Mouse (Mus musculus) neural tube, embryonic 12.5 days (tissue): ENCODE measurements around the gene Supt4a. TPM values are rescaled to one million over a fixed set of nuclear protein-coding genes. Genes with fewer than 3 reads are reported as not detected.

Experiments
- ATAC-seq: fragments of 200-750 bp; cut with Nextera tagmentation; 2 replicates; pipeline ENCODE4 v1.8.0; 2017; ENCODE audit warnings: low read depth, mild to moderate bottlenecking, moderate TSS enrichment, moderate library complexity; ENCODE audit not compliant: low FRiP score
- H3K27ac ChIP-seq: fragments of 300-500 bp; sonication (generic); 2 replicates; pipeline ENCODE4 v1.5.1; 2016
- H3K27me3 ChIP-seq: fragments of 300-500 bp; sonication (generic); replicated peaks from 2 replicates; pipeline ENCODE4 v1.6.1; 2016; ENCODE audit warnings: mild to moderate bottlenecking
- H3K36me3 ChIP-seq: fragments of 300-500 bp; sonication (generic); 2 replicates; pipeline ENCODE4 v1.6.1; 2016; ENCODE audit warnings: mild to moderate bottlenecking
- H3K4me1 ChIP-seq: fragments of 300-500 bp; sonication (generic); 2 replicates; pipeline ENCODE4 v1.6.1; 2016
- H3K4me2 ChIP-seq: fragments of 300-500 bp; sonication (generic); replicated peaks from 2 replicates; pipeline ENCODE4 v1.6.1; 2016; ENCODE audit warnings: mild to moderate bottlenecking
- H3K4me3 ChIP-seq: fragments of 300-500 bp; sonication (generic); 2 replicates; pipeline ENCODE4 v1.5.1; 2016
- H3K9ac ChIP-seq: fragments of 300-500 bp; sonication (generic); 2 replicates; pipeline ENCODE4 v1.6.1; 2016; ENCODE audit warnings: mild to moderate bottlenecking
- H3K9me3 ChIP-seq: fragments of 300-500 bp; sonication (generic); 2 replicates; pipeline ENCODE4 v1.6.1; 2016; ENCODE audit warnings: mild to moderate bottlenecking
- WGBS: fragments of 180-500 bp; shearing (Covaris S2); methylation state at CpG from one replicate; pipeline ENCODE4 v1.1.7; 2016; 5-methylcytosine and 5-hydroxymethylcytosine counted together
- polyA plus RNA-seq: library from polyadenylated mRNA; unstranded; fragments of >200 nt; fragmentation: Nextera tagmentation; extraction: Ambion mirVana; gene quantifications from 2 replicates; pipeline ENCODE4 v1.2.1, GENCODE M21; 2016

The Supt4a gene
- polyA plus RNA-seq: 149 TPM in 2 replicates

GRCm38 (mm10) chr11:87737175-87737740, at the start of gene Supt4a:
Gene Supt4a, plus strand, starts transcription at chr11:87737552.
- peak within 1 kb of the TSS; percentile 79 for H3K4me3 ChIP-seq
- under 1% methylated on average over 57 of the region's 57 CpGs for WGBS
- H3K4me2 ChIP-seq: peak within 1 kb of the TSS; percentile 98
- no peak within 1 kb of the TSS for H3K27ac ChIP-seq
- H3K36me3 ChIP-seq: peaks cover 26% of the 10 kb centered on the region
- peaks cover 17% of the 10 kb centered on the region; the same call in 1 of the 2 replicates for H3K4me1 ChIP-seq
- peak; percentile 96 for ATAC-seq
- no peaks in the 10 kb centered on the region for H3K9me3 ChIP-seq
- peak within 1 kb of the TSS; percentile 83 for H3K9ac ChIP-seq
- 0 out of 2 replicates have a peak, but pooled peaks cover 7% of the 10 kb centered on the region for H3K27me3 ChIP-seq

- 79% methylated on average over 11 of the region's 11 CpGs for WGBS
- ATAC-seq: no peak
- Histone ChIP-seq H3K27ac (no peak overlapping the region), H3K27me3 (no peaks in the 10 kb centered on the region), H3K9me3 (no peaks in the 10 kb centered on the region), H3K4me1 (no peaks in the 10 kb centered on the region), H3K36me3 (no peaks in the 10 kb centered on the region), H3K9ac (no peak overlapping the region), H3K4me2 (no peak overlapping the region), H3K4me3 (no peak overlapping the region)
Measured at GRCm38 (mm10) chr11:87688478-87689203, 48.7 kb upstream of the Supt4a start.

GRCm38 (mm10) chr11:87689402-87689808, 47.9 kb upstream of the Supt4a start:
- WGBS: 15% methylated on average over 7 of the region's 7 CpGs

GRCm38 (mm10) chr11:87690054-87690740, 47.2 kb upstream of the Supt4a start:
- H3K9me3 ChIP-seq: no peaks in the 10 kb centered on the region
- no peak overlapping the region for H3K9ac ChIP-seq
- H3K27ac ChIP-seq: no peak overlapping the region
- 78% methylated on average over 16 of the region's 16 CpGs for WGBS
- H3K4me2 ChIP-seq: no peak overlapping the region
- no peaks in the 10 kb centered on the region for H3K36me3 ChIP-seq
- ATAC-seq: no peak
- H3K4me1 ChIP-seq: no peaks in the 10 kb centered on the region
- no peak overlapping the region for H3K4me3 ChIP-seq
- H3K27me3 ChIP-seq: no peaks in the 10 kb centered on the region

More at GRCm38 (mm10) chr11:87689402-87689808, 47.9 kb upstream of the Supt4a start:
- Histone ChIP-seq H3K27ac (no peak overlapping the region), H3K9ac (no peak overlapping the region), H3K27me3 (no peaks in the 10 kb centered on the region), H3K4me2 (no peak overlapping the region), H3K4me3 (no peak overlapping the region), H3K4me1 (no peaks in the 10 kb centered on the region), H3K36me3 (no peaks in the 10 kb centered on the region), H3K9me3 (no peaks in the 10 kb centered on the region)
- no peak for ATAC-seq

GRCm38 (mm10) chr11:87697131-87697682, 40.1 kb upstream of the Supt4a start:
- Histone ChIP-seq H3K27me3 (no peaks in the 10 kb centered on the region), H3K4me2 (no peak overlapping the region)
- ATAC-seq: no peak

DNA sequence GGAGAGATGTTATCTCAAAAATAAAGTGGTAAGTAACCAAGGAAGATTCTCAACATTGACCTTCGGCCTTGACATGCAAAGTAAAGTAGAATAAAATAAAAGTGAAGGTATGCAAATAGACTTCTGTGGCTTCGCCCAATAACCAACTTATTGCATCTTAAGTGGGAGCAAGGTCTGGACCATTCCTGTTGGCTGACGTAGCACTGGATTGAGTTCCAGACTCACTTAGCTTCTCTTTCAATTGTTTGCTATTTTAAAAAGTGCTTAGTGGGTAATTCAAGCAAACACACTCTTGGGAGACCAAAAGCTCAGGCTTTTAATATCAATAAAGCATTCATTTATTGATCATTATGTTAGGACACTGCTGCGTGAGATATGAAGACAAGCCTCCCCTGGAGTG, 39.2 kb upstream of the Supt4a start:
- Histone ChIP-seq H3K9me3 (no peaks in the 10 kb centered on the region), H3K4me2 (no peak overlapping the region), H3K9ac (no peak overlapping the region), H3K27me3 (no peaks in the 10 kb centered on the region), H3K4me1 (no peaks in the 10 kb centered on the region), H3K36me3 (no peaks in the 10 kb centered on the region), H3K4me3 (no peak overlapping the region), H3K27ac (no peak overlapping the region)
- no peak for ATAC-seq
- WGBS: 92% methylated on average over 4 of the region's 4 CpGs

More at GRCm38 (mm10) chr11:87697131-87697682, 40.1 kb upstream of the Supt4a start:
- Histone ChIP-seq H3K9ac (no peak overlapping the region), H3K4me1 (no peaks in the 10 kb centered on the region), H3K27ac (no peak overlapping the region), H3K9me3 (no peaks in the 10 kb centered on the region), H3K4me3 (no peak overlapping the region), H3K36me3 (no peaks in the 10 kb centered on the region)
- 74% methylated on average over 14 of the region's 14 CpGs for WGBS

GRCm38 (mm10) chr11:87701108-87701507, 36.2 kb upstream of the Supt4a start:
- H3K4me2 ChIP-seq: no peak overlapping the region
- H3K27me3 ChIP-seq: no peaks in the 10 kb centered on the region
- 77% methylated on average over 6 of the region's 6 CpGs for WGBS
- no peaks in the 10 kb centered on the region for H3K4me1 ChIP-seq
- no peaks in the 10 kb centered on the region for H3K36me3 ChIP-seq
- H3K9ac ChIP-seq: no peak overlapping the region
- H3K27ac ChIP-seq: no peak overlapping the region
- no peak for ATAC-seq
- H3K9me3 ChIP-seq: no peaks in the 10 kb centered on the region
- H3K4me3 ChIP-seq: no peak overlapping the region

DNA sequence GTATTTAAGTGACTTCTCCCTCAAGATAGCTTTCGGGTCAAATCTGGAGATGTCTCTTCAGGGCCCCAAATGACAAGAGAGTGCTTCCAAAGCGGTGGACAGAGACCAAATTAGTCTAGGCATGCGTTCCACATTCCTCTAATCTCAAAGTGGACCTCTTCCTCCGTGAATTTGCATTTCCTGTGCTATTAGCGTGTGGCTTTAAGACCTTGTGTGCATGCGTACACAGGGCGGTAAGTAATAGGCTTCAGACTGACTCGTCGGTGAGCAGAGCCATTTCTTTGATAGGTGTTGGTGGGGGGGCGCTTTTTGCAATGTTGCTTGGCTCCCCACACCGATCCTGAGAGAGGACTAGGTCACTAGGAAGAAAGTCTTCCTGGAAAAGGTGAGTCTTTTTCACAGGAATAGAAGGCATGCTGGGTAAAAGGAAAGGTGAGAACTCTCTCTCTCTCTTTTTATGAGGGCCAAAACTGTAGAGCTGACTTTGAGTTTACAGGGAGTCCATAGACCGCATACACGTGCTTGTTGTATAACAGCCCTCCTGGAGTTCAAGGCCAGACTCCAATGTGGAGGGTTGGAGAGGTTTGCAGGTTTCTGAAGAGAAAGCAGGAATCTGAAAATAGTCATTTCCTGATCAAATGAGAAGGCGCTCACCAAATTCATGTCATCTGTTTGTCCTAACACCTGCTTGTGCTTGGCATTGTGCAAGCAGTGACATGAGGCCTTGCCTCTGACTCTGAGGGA, 35.3 kb upstream of the Supt4a start:
- H3K4me1 ChIP-seq: no peaks in the 10 kb centered on the region
- no peaks in the 10 kb centered on the region for H3K9me3 ChIP-seq
- no peak overlapping the region for H3K4me3 ChIP-seq
- no peak for ATAC-seq
- WGBS: 88% methylated on average over 14 of the region's 14 CpGs
- H3K4me2 ChIP-seq: no peak overlapping the region
- no peak overlapping the region for H3K9ac ChIP-seq
- no peaks in the 10 kb centered on the region for H3K27me3 ChIP-seq
- no peak overlapping the region for H3K27ac ChIP-seq
- no peaks in the 10 kb centered on the region for H3K36me3 ChIP-seq

DNA sequence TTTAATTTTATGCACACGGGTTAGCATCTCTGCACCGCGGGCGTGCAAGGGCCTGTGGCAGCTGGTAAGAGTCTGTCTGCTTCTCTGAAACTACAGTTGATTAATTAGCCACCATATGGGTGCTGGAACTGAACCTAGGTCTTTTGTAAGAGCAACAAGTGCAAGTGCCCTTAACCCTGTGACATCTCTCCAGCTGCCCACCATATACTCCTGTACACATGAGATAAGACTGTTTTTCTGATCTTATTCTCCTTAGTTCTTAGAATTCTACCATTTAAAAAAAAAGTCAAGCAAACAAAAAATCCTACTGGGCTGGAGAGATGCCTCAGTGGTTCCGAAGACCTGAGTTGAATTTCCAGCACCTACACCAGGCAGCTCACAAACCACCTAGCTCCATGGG, 33.7 kb upstream of the Supt4a start:
- Histone ChIP-seq H3K4me1 (peaks cover 5% of the 10 kb centered on the region; the same call in 1 of the 2 replicates), H3K27ac (no peak overlapping the region), H3K4me3 (no peak overlapping the region), H3K27me3 (no peaks in the 10 kb centered on the region), H3K36me3 (no peaks in the 10 kb centered on the region), H3K4me2 (no peak overlapping the region), H3K9ac (no peak overlapping the region), H3K9me3 (no peaks in the 10 kb centered on the region)
- ATAC-seq: no peak
- WGBS: 79% methylated on average over 5 of the region's 5 CpGs

GRCm38 (mm10) chr11:87704289-87704688, 33.1 kb upstream of the Supt4a start:
- peaks cover 5% of the 10 kb centered on the region; the same call in 1 of the 2 replicates for H3K4me1 ChIP-seq
- no peaks in the 10 kb centered on the region for H3K27me3 ChIP-seq
- no peaks in the 10 kb centered on the region for H3K36me3 ChIP-seq
- no peak overlapping the region for H3K4me3 ChIP-seq
- 87% methylated on average over 9 of the region's 9 CpGs for WGBS
- no peaks in the 10 kb centered on the region for H3K9me3 ChIP-seq
- no peak for ATAC-seq
- H3K27ac ChIP-seq: no peak overlapping the region
- no peak overlapping the region for H3K9ac ChIP-seq
- no peak overlapping the region for H3K4me2 ChIP-seq

DNA sequence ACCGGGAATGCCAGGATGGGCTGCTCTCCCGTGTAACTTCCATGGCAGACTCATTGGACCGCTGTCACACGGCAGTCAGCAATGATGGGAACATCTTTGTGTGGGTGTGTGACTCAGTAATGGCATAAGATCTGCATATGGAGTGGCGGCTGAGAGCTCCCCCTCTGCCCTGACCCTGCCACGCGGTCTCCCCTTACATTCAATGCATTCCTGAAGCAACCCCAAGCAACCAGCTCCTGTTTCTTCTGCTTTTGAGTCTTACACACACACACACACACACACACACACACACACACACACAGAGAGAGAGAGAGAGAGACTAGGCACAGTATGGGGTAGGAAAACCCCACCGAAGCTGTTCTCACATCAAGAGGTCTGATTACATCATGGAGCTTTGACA, 29.8 kb upstream of the Supt4a start:
- H3K27me3 ChIP-seq: 0 out of 2 replicates have a peak, but pooled peaks cover 7% of the 10 kb centered on the region
- no peaks in the 10 kb centered on the region for H3K9me3 ChIP-seq
- H3K4me3 ChIP-seq: no peak overlapping the region
- H3K9ac ChIP-seq: no peak overlapping the region
- WGBS: 26% methylated on average over 8 of the region's 8 CpGs
- no peak overlapping the region for H3K27ac ChIP-seq
- no peak for ATAC-seq
- peaks cover 10% of the 10 kb centered on the region for H3K4me1 ChIP-seq
- H3K4me2 ChIP-seq: no peak overlapping the region
- H3K36me3 ChIP-seq: no peaks in the 10 kb centered on the region
